Mouse (Mus musculus) limb, embryonic 11.5 days (tissue): ENCODE measurements at regions not wholly inside any gene's neighbourhood (a gene's known extent, or its start where the extent isn't known, plus 50 kb on each side); places are given as distances from the start of the nearest gene placed in this dataset.

Experiments
- ATAC-seq: fragments of 200-750 bp; cut with Nextera tagmentation; 2 replicates; pipeline ENCODE4 v1.8.0; 2017; ENCODE audit warnings: low read depth; ENCODE audit not compliant: insufficient number of reproducible peaks, low FRiP score, low TSS enrichment
- DNase-seq: peaks from one replicate; pipeline ENCODE4 v3.0.0-alpha.2; 2015; ENCODE audit warnings: low spot score
- H3K27ac ChIP-seq: fragments of 300-500 bp; sonication (generic); replicated peaks from 2 replicates; pipeline ENCODE4 v1.5.1; 2014; ENCODE audit warnings: low read depth, mild to moderate bottlenecking, low read length
- H3K27me3 ChIP-seq: fragments of 300-500 bp; sonication (generic); 2 replicates; pipeline ENCODE4 v1.6.1; 2014; ENCODE audit warnings: mild to moderate bottlenecking, low read length, mixed read lengths; ENCODE audit not compliant: control insufficient read depth, insufficient read depth
- H3K36me3 ChIP-seq: fragments of 300-500 bp; sonication (generic); 2 replicates; pipeline ENCODE4 v1.6.1; 2014; ENCODE audit warnings: mild to moderate bottlenecking, low read length, moderate library complexity, mixed read lengths; ENCODE audit not compliant: control insufficient read depth, insufficient read depth
- H3K4me1 ChIP-seq: fragments of 300-500 bp; sonication (generic); 2 replicates; pipeline ENCODE4 v1.6.1; 2014; ENCODE audit warnings: low read length, mixed read lengths; ENCODE audit not compliant: control insufficient read depth, insufficient read depth
- H3K4me2 ChIP-seq: fragments of 300-500 bp; sonication (generic); 2 replicates; pipeline ENCODE4 v1.6.1; 2014; ENCODE audit warnings: low read depth, mild to moderate bottlenecking, moderate library complexity; ENCODE audit not compliant: severe bottlenecking
- H3K4me3 ChIP-seq: fragments of 300-500 bp; sonication (generic); 2 replicates; pipeline ENCODE4 v1.5.1; 2014; ENCODE audit warnings: low read depth, low read length
- H3K9ac ChIP-seq: fragments of 300-500 bp; sonication (generic); 2 replicates; pipeline ENCODE4 v1.6.1; 2014; ENCODE audit warnings: mild to moderate bottlenecking, low read length
- H3K9me3 ChIP-seq: fragments of 300-500 bp; sonication (generic); 2 replicates; pipeline ENCODE4 v1.6.1; 2016; ENCODE audit warnings: low read length; ENCODE audit not compliant: control insufficient read depth
- WGBS: fragments of 180-500 bp; shearing (Covaris S2); extraction: QIAGEN DNeasy Blood & Tissue Kit; methylation state at CpG from one replicate; pipeline ENCODE4 v1.1.7; 2014; 5-methylcytosine and 5-hydroxymethylcytosine counted together

- ATAC-seq = no peak
- Histone ChIP-seq H3K27me3 (no peaks in the 10 kb centered on the region), H3K4me3 (no peak overlapping the region)
These were observed 95.5 kb downstream of the 1700017N19Rik start for GRCm38 (mm10) chr10:100685748-100686147.

GRCm38 (mm10) chr10:100695944-100696343 is 105.7 kb downstream of the 1700017N19Rik start:
- WGBS = 85% methylated on average over 2 of the region's 2 CpGs
- H3K27me3 ChIP-seq = no peaks in the 10 kb centered on the region
- no peak overlapping the region for H3K27ac ChIP-seq
- H3K4me1 ChIP-seq = no peaks in the 10 kb centered on the region
- no peaks in the 10 kb centered on the region for H3K36me3 ChIP-seq
- ATAC-seq (no peak), DNase-seq (no peak)
- H3K4me3 ChIP-seq = no peak overlapping the region
- H3K9ac ChIP-seq = no peak overlapping the region
- H3K4me2 ChIP-seq = no peak overlapping the region
- H3K9me3 ChIP-seq = no peaks in the 10 kb centered on the region

More at GRCm38 (mm10) chr10:100685748-100686147, 95.5 kb downstream of the 1700017N19Rik start:
- DNase-seq = no peak
- H3K4me2 ChIP-seq = no peak overlapping the region
- no peak overlapping the region for H3K27ac ChIP-seq
- 55% methylated on average over 3 of the region's 3 CpGs for WGBS
- H3K9ac ChIP-seq = no peak overlapping the region
- no peaks in the 10 kb centered on the region for H3K9me3 ChIP-seq
- no peaks in the 10 kb centered on the region for H3K4me1 ChIP-seq
- H3K36me3 ChIP-seq = no peaks in the 10 kb centered on the region

GRCm38 (mm10) chr10:100699206-100699605 is 108.9 kb downstream of the 1700017N19Rik start:
- no peak for ATAC-seq
- Histone ChIP-seq H3K4me1 (no peaks in the 10 kb centered on the region), H3K4me3 (no peak overlapping the region), H3K4me2 (no peak overlapping the region), H3K9ac (no peak overlapping the region), H3K36me3 (no peaks in the 10 kb centered on the region), H3K27ac (no peak overlapping the region), H3K9me3 (no peaks in the 10 kb centered on the region), H3K27me3 (no peaks in the 10 kb centered on the region)
- DNase-seq = no peak
- WGBS = 66% methylated on average over 4 of the region's 4 CpGs

- ATAC-seq (no peak), DNase-seq (no peak)
- no peak overlapping the region for H3K4me2 ChIP-seq
- no peak overlapping the region for H3K4me3 ChIP-seq
- no peak overlapping the region for H3K27ac ChIP-seq
- no peaks in the 10 kb centered on the region for H3K27me3 ChIP-seq
- H3K9ac ChIP-seq = no peak overlapping the region
- H3K9me3 ChIP-seq = no peaks in the 10 kb centered on the region
- 80% methylated on average over 10 of the region's 10 CpGs for WGBS
- H3K4me1 ChIP-seq = no peaks in the 10 kb centered on the region
- no peaks in the 10 kb centered on the region for H3K36me3 ChIP-seq
These were observed 110.3 kb downstream of the 1700017N19Rik start for GRCm38 (mm10) chr10:100700281-100701205.

- DNase-seq (no peak), ATAC-seq (no peak)
- Histone ChIP-seq H3K9ac (no peak overlapping the region), H3K4me1 (no peaks in the 10 kb centered on the region), H3K36me3 (no peaks in the 10 kb centered on the region), H3K9me3 (no peaks in the 10 kb centered on the region), H3K4me3 (no peak overlapping the region), H3K27me3 (no peaks in the 10 kb centered on the region), H3K4me2 (no peak overlapping the region), H3K27ac (no peak overlapping the region)
- WGBS = 91% methylated on average over 6 of the region's 6 CpGs
These were observed 111.7 kb downstream of the 1700017N19Rik start for GRCm38 (mm10) chr10:100701938-100702337.

- no peak overlapping the region for H3K9ac ChIP-seq
- no peak overlapping the region for H3K4me3 ChIP-seq
- 88% methylated on average over 7 of the region's 7 CpGs for WGBS
- no peaks in the 10 kb centered on the region for H3K4me1 ChIP-seq
- H3K27ac ChIP-seq = no peak overlapping the region
- H3K36me3 ChIP-seq = no peaks in the 10 kb centered on the region
- H3K27me3 ChIP-seq = no peaks in the 10 kb centered on the region
- ATAC-seq (no peak), DNase-seq (no peak)
- no peak overlapping the region for H3K4me2 ChIP-seq
- H3K9me3 ChIP-seq = no peaks in the 10 kb centered on the region
These were observed 125.9 kb downstream of the 1700017N19Rik start for GRCm38 (mm10) chr10:100716084-100716667.

GRCm38 (mm10) chr10:100718574-100718973 is 128.3 kb downstream of the 1700017N19Rik start:
- Histone ChIP-seq H3K9ac (no peak overlapping the region), H3K4me3 (no peak overlapping the region), H3K4me2 (no peak overlapping the region), H3K36me3 (no peaks in the 10 kb centered on the region), H3K9me3 (no peaks in the 10 kb centered on the region), H3K27me3 (no peaks in the 10 kb centered on the region), H3K27ac (no peak overlapping the region), H3K4me1 (no peaks in the 10 kb centered on the region)
- 59% methylated on average over 3 of the region's 3 CpGs for WGBS
- ATAC-seq (no peak), DNase-seq (no peak)

GRCm38 (mm10) chr10:100741269-100741668 is 151.0 kb downstream of the 1700017N19Rik start:
- Histone ChIP-seq H3K36me3 (no peaks in the 10 kb centered on the region), H3K9me3 (no peaks in the 10 kb centered on the region), H3K4me3 (no peak overlapping the region), H3K4me1 (no peaks in the 10 kb centered on the region), H3K27me3 (no peaks in the 10 kb centered on the region), H3K4me2 (no peak overlapping the region), H3K27ac (no peak overlapping the region), H3K9ac (no peak overlapping the region)
- DNase-seq = no peak
- ATAC-seq = no peak
- 73% methylated on average over 8 of the region's 8 CpGs for WGBS
